In genomic region chr13:36648257-36648656, GRCm38 (mm10) we compare ENCODE assay signal across 26 mouse cellular contexts.
A peak's percentile ranks its signal among the peaks of the same experiment; 100 is the strongest.
DNase-seq lines count a peak whose midpoint lies in the region; ATAC-seq and TF ChIP-seq lines count a peak whose summit lies in the region.
"Had no signal": no experiment of that assay in that cellular context is flagged by ENCODE, and none has a peak within 500 bp of the region (broad histone marks: within the 10 kb centered on the region; RNA-seq: fewer than 3 reads in every experiment).

No protein-coding gene starts in this region.

- H3K36me3 ChIP-seq in kidney, postnatal 0 days (ENCODE audit: insufficient read depth, low read length), result no peaks in the 10 kb centered on the region
- no peaks in the 10 kb centered on the region for H3K36me3 ChIP-seq in liver, embryonic 13.5 days
- H3K36me3 ChIP-seq: embryonic facial prominence, embryonic 13.5 days; forebrain, embryonic 10.5 days; G1E; hindbrain, embryonic 10.5 days; hindbrain, embryonic 15.5 days; limb, embryonic 15.5 days; lung, embryonic 15.5 days; midbrain, embryonic 12.5 days; neural tube, embryonic 12.5 days had no signal

- no peaks in the 10 kb centered on the region for H3K9me3 ChIP-seq in kidney, postnatal 0 days (replicated peaks; ENCODE audit: low read length)
- H3K9me3 ChIP-seq in liver, embryonic 13.5 days (replicated peaks), result no peaks in the 10 kb centered on the region
- H3K9me3 ChIP-seq: embryonic facial prominence, embryonic 13.5 days; forebrain, embryonic 10.5 days; G1E; hindbrain, embryonic 10.5 days; hindbrain, embryonic 15.5 days; limb, embryonic 15.5 days; lung, embryonic 15.5 days; midbrain, embryonic 12.5 days; neural tube, embryonic 12.5 days had no signal

- no peak overlapping the region for H3K27ac ChIP-seq in kidney, postnatal 0 days
- peak overlapping the region; percentile 41 for H3K27ac ChIP-seq in liver, embryonic 13.5 days
- H3K27ac ChIP-seq: embryonic facial prominence, embryonic 13.5 days; forebrain, embryonic 10.5 days; hindbrain, embryonic 10.5 days; hindbrain, embryonic 15.5 days; limb, embryonic 15.5 days; lung, embryonic 15.5 days; midbrain, embryonic 12.5 days; neural tube, embryonic 12.5 days had no signal

- no peaks in the 10 kb centered on the region for H3K4me1 ChIP-seq in kidney, postnatal 0 days (replicated peaks; ENCODE audit: insufficient read depth, low read length)
- H3K4me1 ChIP-seq in liver, embryonic 13.5 days (replicated peaks), result no peaks in the 10 kb centered on the region
- H3K4me1 ChIP-seq: embryonic facial prominence, embryonic 13.5 days; forebrain, embryonic 10.5 days; hindbrain, embryonic 10.5 days; hindbrain, embryonic 15.5 days; limb, embryonic 15.5 days; lung, embryonic 15.5 days; midbrain, embryonic 12.5 days; neural tube, embryonic 12.5 days had no signal

- 21% methylated on average over 7 of the region's 7 CpGs for WGBS in kidney, postnatal 0 days
- WGBS in liver, embryonic 13.5 days (ENCODE audit: insufficient replicate concordance), result 41% methylated on average over 7 of the region's 7 CpGs

- no peak overlapping the region for H3K4me3 ChIP-seq in kidney, postnatal 0 days (replicated peaks; ENCODE audit: low read depth, low read length)
- H3K4me3 ChIP-seq in liver, embryonic 13.5 days (replicated peaks), result no peak overlapping the region
- H3K4me3 ChIP-seq: embryonic facial prominence, embryonic 13.5 days; forebrain, embryonic 10.5 days; hindbrain, embryonic 10.5 days; hindbrain, embryonic 15.5 days; limb, embryonic 15.5 days; lung, embryonic 15.5 days; midbrain, embryonic 12.5 days; myocyte; neural tube, embryonic 12.5 days had no signal

- DNase-seq in kidney, postnatal 0 days (ENCODE audit: low spot score), result peak; percentile 7
- DNase-seq in kidney, adult 8-10 months, result no peak
- DNase-seq in embryo, embryonic 11 days, result peak; percentile 10
- DNase-seq in liver, embryonic 13.5 days, result no peak
- DNase-seq in yolk sac, embryonic 10.5 days (ENCODE audit: low spot score), result peak; percentile 36
- DNase-seq in frontal cortex, postnatal 14 days (ENCODE audit: low spot score in 2 of 2), result no peak
- DNase-seq in Muller cell, postnatal 12 days (ENCODE audit: inconsistent ontology term), result no peak
- DNase-seq: adrenal gland, postnatal 10 days; cerebellum, adult 8-10 months; gastrocnemius, postnatal 10 days; heart, postnatal 14 days; kidney, adult 18-20 months; layer of hippocampus, postnatal 36 days; left cerebral cortex, postnatal 4 days had no signal

- no peak for ATAC-seq in kidney, postnatal 0 days (replicated peaks; ENCODE audit: low FRiP score, low read depth)
- ATAC-seq in liver, embryonic 13.5 days (ENCODE audit: low read depth), result peak; percentile 39; the same call in 1 of the 2 replicates
- ATAC-seq: forebrain, embryonic 16.5 days; Patski had no signal

- H3K9ac ChIP-seq in kidney, postnatal 0 days (ENCODE audit: low read depth, low read length), result no peak overlapping the region
- H3K9ac ChIP-seq in liver, embryonic 13.5 days, result no peak overlapping the region
- H3K9ac ChIP-seq: embryonic facial prominence, embryonic 13.5 days; hindbrain, embryonic 15.5 days; limb, embryonic 15.5 days; lung, embryonic 15.5 days; midbrain, embryonic 12.5 days; neural tube, embryonic 12.5 days had no signal

- no peak for TF ChIP-seq CTCF in kidney, postnatal 0 days (IDR thresholded peaks at IDR 0.05; ENCODE audit: low read depth)

- no peak overlapping the region for H3K4me2 ChIP-seq in kidney, postnatal 0 days (ENCODE audit: low read length)
- no peak overlapping the region for H3K4me2 ChIP-seq in liver, embryonic 13.5 days
- H3K4me2 ChIP-seq: embryonic facial prominence, embryonic 13.5 days; hindbrain, embryonic 15.5 days; limb, embryonic 15.5 days; lung, embryonic 15.5 days; midbrain, embryonic 12.5 days; neural tube, embryonic 12.5 days had no signal

- no peaks in the 10 kb centered on the region for H3K27me3 ChIP-seq in kidney, postnatal 0 days (ENCODE audit: insufficient read depth, low read length)
- no peaks in the 10 kb centered on the region for H3K27me3 ChIP-seq in liver, embryonic 13.5 days
- H3K27me3 ChIP-seq: embryonic facial prominence, embryonic 13.5 days; hindbrain, embryonic 15.5 days; limb, embryonic 15.5 days; lung, embryonic 15.5 days; midbrain, embryonic 12.5 days; neural tube, embryonic 12.5 days had no signal

Comparison
In these comparisons a context has a peak if more than half of its experiments do, and no peak if none do; other contexts are left out.
1. DNase-seq: peak in kidney, postnatal 0 days (single experiment), embryo, embryonic 11 days (single experiment) and yolk sac, embryonic 10.5 days (single experiment); none in kidney, adult 8-10 months (0 of 2), liver, embryonic 13.5 days (single experiment), frontal cortex, postnatal 14 days (0 of 2) and Muller cell, postnatal 12 days (single experiment).